Mouse (Mus musculus) spleen, adult 18-20 months (tissue): Measurements from ENCODE around the gene Nipbl.
"Not testable (repeated sequence)": the region's sequence is repeated elsewhere in the genome, so short reads cannot be mapped to it uniquely, and the experiment has no call there.

Experiments used
- DNase-seq, 2 experiments: peaks; one replicate each; pipeline ENCODE4 v3.0.0; 2022; ENCODE audit warnings: mixed read lengths in 2 of 2

Gene Nipbl

DNA sequence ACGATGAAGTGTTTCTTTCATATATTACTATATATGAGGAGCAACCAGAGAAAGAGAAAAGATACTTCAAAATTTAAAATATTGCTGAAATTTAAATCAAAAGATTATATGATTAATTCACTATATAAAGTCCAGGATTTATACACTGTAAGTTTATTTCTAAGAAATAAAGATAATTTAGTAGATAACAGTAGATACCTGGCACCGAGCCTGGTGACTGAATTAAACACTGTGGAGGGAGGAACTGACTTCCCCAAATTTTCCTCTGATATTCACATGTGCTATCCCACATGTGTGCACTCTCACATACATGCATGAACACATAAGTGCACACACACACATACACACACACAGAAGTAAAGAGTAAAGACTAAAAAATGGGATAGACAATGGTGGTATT is 162.1 kb downstream of the Nipbl start:
- DNase-seq: no peak

DNA sequence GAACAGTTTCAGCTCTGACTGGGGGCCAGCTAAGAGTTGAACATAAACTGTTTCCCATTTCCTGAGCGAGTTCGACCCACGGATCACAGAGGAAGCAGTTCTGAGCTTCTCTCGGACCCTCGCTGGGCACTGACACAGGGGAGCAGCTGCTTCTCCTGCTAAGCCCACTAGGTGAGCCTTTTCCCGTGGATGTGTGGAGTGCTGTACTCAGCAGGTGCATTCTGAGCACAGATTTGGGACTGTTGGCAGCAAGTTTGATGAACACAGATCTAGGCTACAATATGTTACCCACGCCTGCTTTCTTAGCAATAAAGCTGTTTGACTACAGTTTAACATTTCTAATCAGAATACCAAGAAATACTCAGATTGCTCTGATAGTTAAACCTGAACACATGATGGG is 162.6 kb downstream of the Nipbl start:
- DNase-seq: no peak

DNA sequence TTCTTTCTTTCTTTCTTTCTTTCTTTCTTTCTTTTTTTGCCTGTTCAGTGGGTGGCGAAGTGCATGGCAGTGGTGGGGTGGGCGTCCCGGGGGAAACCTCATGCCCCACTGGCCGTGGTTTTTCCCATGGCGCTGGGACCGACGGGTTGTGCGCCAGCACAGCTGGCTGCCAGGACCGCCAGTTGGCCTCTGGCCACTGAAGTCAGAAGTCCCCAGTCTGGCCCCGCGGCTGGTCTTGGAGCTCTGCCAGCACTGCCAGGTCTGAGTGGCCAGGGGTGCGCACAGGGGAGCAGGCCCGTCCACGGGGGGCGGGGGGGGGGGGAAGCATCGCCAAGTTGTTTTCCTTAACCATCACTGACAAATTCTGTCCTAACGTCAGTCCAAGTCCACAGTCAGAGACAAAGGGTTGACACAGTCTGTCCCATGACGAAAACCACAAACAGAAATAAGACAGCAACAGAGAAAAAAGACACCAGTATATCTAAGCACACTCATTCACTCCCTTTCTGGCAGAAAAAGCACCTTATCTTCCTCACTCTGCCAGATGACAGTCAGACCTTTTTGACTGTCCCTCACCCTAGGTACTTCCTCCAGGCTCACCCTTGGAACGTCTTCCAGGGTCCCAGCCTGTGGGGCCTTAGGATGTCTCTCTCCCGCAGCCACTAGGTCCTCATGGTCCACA is 164.2 kb downstream of the Nipbl start:
- DNase-seq: peak in 1 of 2 experiments; percentile 9

DNA sequence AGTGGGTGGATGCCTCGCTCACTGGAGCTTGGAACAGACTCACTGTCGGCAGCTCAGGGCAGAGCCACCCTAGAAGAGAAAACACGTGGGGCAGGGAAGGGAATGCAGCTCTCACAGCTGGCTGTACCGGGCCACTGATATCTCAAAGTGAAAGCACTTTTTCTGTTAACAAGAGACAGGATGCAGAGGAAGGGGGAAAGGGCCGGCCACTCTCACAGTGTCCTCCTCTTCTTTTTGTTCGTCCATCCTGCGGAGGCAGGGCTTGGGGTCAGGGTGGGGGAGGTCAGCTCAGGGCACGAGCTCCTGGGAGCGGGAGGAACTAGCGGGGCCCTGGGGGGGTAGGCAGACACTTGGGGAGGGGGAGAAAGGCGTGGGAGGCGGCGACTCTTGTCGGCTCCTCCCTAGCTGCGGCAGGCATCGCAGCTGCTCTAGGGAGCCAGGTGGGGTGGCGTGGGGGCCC is 164.9 kb downstream of the Nipbl start:
- DNase-seq: peak in 1 of 2 experiments; percentile 21

DNA sequence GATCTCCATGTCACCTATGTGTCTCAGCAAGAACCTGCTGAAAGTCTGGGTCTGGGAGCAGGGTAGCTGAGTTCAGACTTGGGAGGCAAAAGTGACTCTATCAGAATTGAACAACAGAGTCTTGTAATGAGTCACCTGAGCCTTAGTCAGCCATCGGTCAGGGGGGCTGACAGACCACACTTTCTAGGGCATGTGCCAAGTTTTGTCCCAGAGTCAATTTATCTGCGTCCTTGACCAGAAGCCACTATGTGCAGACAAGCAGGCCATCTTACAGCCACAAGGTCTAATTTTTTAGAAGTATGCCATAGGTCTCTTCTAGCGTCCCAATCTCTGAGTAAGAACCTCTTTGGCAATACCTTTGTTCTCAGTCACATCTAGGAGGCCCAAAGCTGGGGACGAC is 166.3 kb downstream of the Nipbl start:
- not testable (repeated sequence) for DNase-seq

DNA sequence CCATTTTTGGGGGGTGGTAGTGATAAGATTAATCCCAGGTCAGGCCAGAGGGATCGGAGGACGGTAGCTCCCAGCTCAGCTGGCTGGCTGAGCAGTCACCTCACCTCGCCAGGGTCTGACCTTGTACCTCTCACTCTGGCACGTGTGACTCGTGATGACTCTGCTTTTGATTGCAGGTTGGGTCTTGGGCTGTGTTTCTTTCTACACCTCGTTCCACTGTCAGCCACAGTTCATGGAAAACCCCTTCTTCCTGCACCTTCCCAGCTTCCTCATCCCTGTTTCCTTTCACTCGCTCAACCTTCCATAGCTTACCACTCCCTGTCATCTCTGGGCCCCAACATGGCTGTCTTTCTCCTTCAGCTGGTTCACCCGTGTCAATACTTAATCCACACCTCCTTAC is 172.3 kb downstream of the Nipbl start:
- DNase-seq: no peak

DNA sequence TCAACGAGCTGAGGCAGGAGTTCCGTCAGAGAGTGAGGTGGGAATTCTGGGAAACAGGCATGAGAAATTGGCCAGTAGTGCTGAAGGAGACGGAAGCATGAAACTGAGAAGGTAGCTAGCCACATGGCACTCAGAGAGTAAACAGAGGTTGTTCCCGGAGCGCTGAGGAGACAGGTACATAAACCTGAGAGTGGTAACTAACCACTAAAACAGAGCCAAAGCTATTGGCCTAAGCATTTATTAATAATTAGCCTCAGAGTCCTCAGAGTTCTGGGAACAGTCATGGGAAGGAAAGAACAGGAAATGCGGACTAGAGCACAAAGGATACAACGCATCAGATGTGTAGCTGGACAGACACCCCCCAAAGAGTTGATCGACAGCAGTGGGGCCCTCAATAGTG is 176.0 kb downstream of the Nipbl start:
- DNase-seq: no peak

DNA sequence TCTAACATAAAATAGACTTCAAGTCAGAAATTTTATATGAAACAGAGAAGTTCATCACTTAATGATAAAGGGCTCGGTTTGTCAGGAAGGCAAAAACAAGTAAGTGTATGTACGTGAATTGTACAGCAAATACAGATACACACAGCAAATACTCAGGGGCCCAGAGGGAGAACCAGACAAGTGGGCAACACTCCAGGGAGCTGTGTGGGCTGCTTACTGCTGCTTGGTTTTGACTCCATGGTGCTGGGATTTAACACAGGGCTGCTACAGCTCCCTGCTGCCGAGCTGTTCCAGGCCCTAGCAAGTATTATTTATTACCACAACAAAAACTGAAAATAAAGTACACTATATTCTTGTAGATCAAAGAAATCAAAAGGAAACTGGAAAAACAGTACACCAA is 177.1 kb downstream of the Nipbl start:
- DNase-seq: no peak

DNA sequence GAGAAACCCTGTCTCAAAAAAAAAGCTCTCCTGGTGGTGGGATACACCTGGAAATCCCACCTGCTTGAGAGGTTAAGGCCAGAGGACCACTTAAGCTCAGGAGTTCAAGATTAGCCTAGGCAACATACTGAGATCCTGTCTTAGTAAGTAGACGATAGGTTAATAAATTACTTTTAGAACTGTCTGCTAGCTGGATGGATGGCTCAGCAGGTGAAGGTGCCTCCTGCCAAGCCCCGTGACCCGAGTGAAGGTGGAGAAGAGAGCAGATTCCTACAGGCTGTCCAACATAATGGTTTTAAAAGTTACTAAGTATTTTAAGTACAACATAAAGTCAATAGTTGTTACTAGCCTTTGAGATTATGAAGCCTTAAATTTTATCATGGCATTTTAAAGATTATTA is 178.3 kb downstream of the Nipbl start:
- DNase-seq: no peak
